Mouse (Mus musculus) heart, embryonic 11.5 days (tissue): Measurements from ENCODE around the gene Atp5d. TPM values are rescaled to one million over a fixed set of nuclear protein-coding genes. Genes with fewer than 3 reads are reported as not detected.
A peak's percentile ranks its signal among the peaks of the same experiment; 100 is the strongest.

Source experiments
- ATAC-seq: fragments of 200-750 bp; cut with Nextera tagmentation; replicated peaks from 2 replicates; pipeline ENCODE4 v1.8.0; 2017; ENCODE audit warnings: moderate library complexity; ENCODE audit not compliant: insufficient number of reproducible peaks, low FRiP score, low TSS enrichment
- H3K27ac ChIP-seq: fragments of 300-500 bp; sonication (generic); 2 replicates; pipeline ENCODE4 v1.5.1; 2014; ENCODE audit warnings: mild to moderate bottlenecking, low read depth, low read length
- H3K27me3 ChIP-seq: fragments of 300-500 bp; sonication (generic); 2 replicates; pipeline ENCODE4 v1.6.1; 2014; ENCODE audit warnings: mild to moderate bottlenecking, low read length, mixed read lengths; ENCODE audit not compliant: control insufficient read depth, insufficient read depth
- H3K36me3 ChIP-seq: fragments of 300-500 bp; sonication (generic); 2 replicates; pipeline ENCODE4 v1.6.1; 2014; ENCODE audit warnings: mild to moderate bottlenecking, low read length, moderate library complexity, mixed read lengths; ENCODE audit not compliant: control insufficient read depth, insufficient read depth
- H3K4me1 ChIP-seq: fragments of 300-500 bp; sonication (generic); 2 replicates; pipeline ENCODE4 v1.6.1; 2014; ENCODE audit warnings: low read length; ENCODE audit not compliant: control insufficient read depth, insufficient read depth
- H3K4me2 ChIP-seq: fragments of 300-500 bp; sonication (generic); 2 replicates; pipeline ENCODE4 v1.6.1; 2014; ENCODE audit warnings: mild to moderate bottlenecking, moderate library complexity
- H3K4me3 ChIP-seq: fragments of 300-500 bp; sonication (generic); 2 replicates; pipeline ENCODE4 v1.5.1; 2014; ENCODE audit warnings: low read depth, low read length
- H3K9ac ChIP-seq: fragments of 300-500 bp; sonication (generic); 2 replicates; pipeline ENCODE4 v1.6.1; 2014; ENCODE audit warnings: mild to moderate bottlenecking, low read depth, low read length, moderate library complexity
- H3K9me3 ChIP-seq: fragments of 300-500 bp; sonication (generic); replicated peaks from 2 replicates; pipeline ENCODE4 v1.6.1; 2016; ENCODE audit warnings: low read length; ENCODE audit not compliant: control insufficient read depth
- WGBS: fragments of 180-500 bp; shearing (Covaris S2); extraction: QIAGEN DNeasy Blood & Tissue Kit; methylation state at CpG from one replicate; pipeline ENCODE4 v1.1.7; 2014; ENCODE audit not compliant: insufficient replicate concordance; 5-methylcytosine and 5-hydroxymethylcytosine counted together
- polyA plus RNA-seq: library from polyadenylated mRNA; unstranded; fragments of >200 nt; fragmentation: Nextera tagmentation; extraction: Ambion mirVana; gene quantifications from 2 replicates; pipeline ENCODE4 v1.2.1, GENCODE M21; 2014

Atp5d gene
- polyA plus RNA-seq, 1 experiment from 2014 or later: 785 TPM

GRCm38 (mm10) chr10:80134421-80134820 lies 4.0 kb upstream of the Atp5d start:
- peaks cover 32% of the 10 kb centered on the region for H3K27me3 ChIP-seq
- no peak overlapping the region for H3K9ac ChIP-seq
- H3K27ac ChIP-seq: no peak overlapping the region
- H3K36me3 ChIP-seq: peaks cover 12% of the 10 kb centered on the region
- no peaks in the 10 kb centered on the region for H3K9me3 ChIP-seq
- H3K4me3 ChIP-seq: no peak overlapping the region
- no peak overlapping the region for H3K4me2 ChIP-seq
- 84% methylated on average over 9 of the region's 9 CpGs for WGBS
- H3K4me1 ChIP-seq: peaks cover 39% of the 10 kb centered on the region
- no peak for ATAC-seq

GRCm38 (mm10) chr10:80135161-80135560 lies 3.3 kb upstream of the Atp5d start:
- H3K27me3 ChIP-seq: peaks cover 32% of the 10 kb centered on the region
- no peak for ATAC-seq
- H3K9ac ChIP-seq: no peak overlapping the region
- H3K27ac ChIP-seq: no peak overlapping the region
- WGBS: 89% methylated on average over 10 of the region's 10 CpGs
- no peak overlapping the region for H3K4me2 ChIP-seq
- H3K4me1 ChIP-seq: peaks cover 39% of the 10 kb centered on the region
- peaks cover 6% of the 10 kb centered on the region; the same call in 1 of the 2 replicates for H3K36me3 ChIP-seq
- H3K4me3 ChIP-seq: no peak overlapping the region
- no peaks in the 10 kb centered on the region for H3K9me3 ChIP-seq

GRCm38 (mm10) chr10:80135641-80136040 lies 2.8 kb upstream of the Atp5d start:
- no peak for ATAC-seq
- H3K27ac ChIP-seq: no peak overlapping the region
- 85% methylated on average over 1 of the region's 1 CpGs for WGBS
- no peak overlapping the region for H3K4me2 ChIP-seq
- H3K4me1 ChIP-seq: peaks cover 39% of the 10 kb centered on the region
- H3K9me3 ChIP-seq: no peaks in the 10 kb centered on the region
- peaks cover 32% of the 10 kb centered on the region for H3K27me3 ChIP-seq
- H3K9ac ChIP-seq: no peak overlapping the region
- H3K4me3 ChIP-seq: no peak overlapping the region
- peaks cover 6% of the 10 kb centered on the region; the same call in 1 of the 2 replicates for H3K36me3 ChIP-seq

- 0 out of 2 replicates have a peak, but pooled peaks cover 2% of the 10 kb centered on the region for H3K36me3 ChIP-seq
- no peak for ATAC-seq
- peaks cover 32% of the 10 kb centered on the region for H3K27me3 ChIP-seq
- WGBS: 16% methylated on average over 44 of the region's 49 CpGs
- H3K4me1 ChIP-seq: peaks cover 32% of the 10 kb centered on the region
- H3K9me3 ChIP-seq: no peaks in the 10 kb centered on the region
- no peak overlapping the region for H3K27ac ChIP-seq
- peak overlapping the region; percentile 65 for H3K4me3 ChIP-seq
- peak overlapping the region; percentile 97 for H3K4me2 ChIP-seq
- 0 out of 2 replicates have a peak overlapping the region, but pooled peaks have one; percentile 22 for H3K9ac ChIP-seq
Measured at GRCm38 (mm10) chr10:80136179-80136951, 2.1 kb upstream of the Atp5d start.

- no peaks in the 10 kb centered on the region for H3K9me3 ChIP-seq
- peaks cover 30% of the 10 kb centered on the region for H3K27me3 ChIP-seq
- no peaks in the 10 kb centered on the region for H3K36me3 ChIP-seq
- H3K27ac ChIP-seq: no peak overlapping the region
- H3K4me2 ChIP-seq: peak overlapping the region; percentile 97
- 7% methylated on average over 27 of the region's 29 CpGs for WGBS
- peak overlapping the region; percentile 2; the same call in 1 of the 2 replicates for H3K9ac ChIP-seq
- peaks cover 26% of the 10 kb centered on the region for H3K4me1 ChIP-seq
- peak overlapping the region; percentile 65 for H3K4me3 ChIP-seq
- no peak for ATAC-seq
Measured at GRCm38 (mm10) chr10:80136952-80137625, 1.3 kb upstream of the Atp5d start.

- H3K4me3 ChIP-seq: peak overlapping the region; percentile 65
- no peaks in the 10 kb centered on the region for H3K9me3 ChIP-seq
- H3K4me1 ChIP-seq: peaks cover 28% of the 10 kb centered on the region
- peak overlapping the region; percentile 97 for H3K4me2 ChIP-seq
- peaks cover 27% of the 10 kb centered on the region for H3K27me3 ChIP-seq
- ATAC-seq: no peak
- no peaks in the 10 kb centered on the region for H3K36me3 ChIP-seq
- peak overlapping the region; percentile 79 for H3K9ac ChIP-seq
- 7% methylated on average over 27 of the region's 33 CpGs for WGBS
- no peak overlapping the region for H3K27ac ChIP-seq
Measured at GRCm38 (mm10) chr10:80137626-80138552, 543 bp upstream of the Atp5d start.

GRCm38 (mm10) chr10:80139439-80139775 lies 975 bp downstream of the Atp5d start:
- peaks cover 27% of the 10 kb centered on the region for H3K27me3 ChIP-seq
- H3K9me3 ChIP-seq: no peaks in the 10 kb centered on the region
- 2% methylated on average over 10 of the region's 10 CpGs for WGBS
- H3K27ac ChIP-seq: no peak overlapping the region
- peaks cover 6% of the 10 kb centered on the region for H3K36me3 ChIP-seq
- ATAC-seq: no peak
- H3K4me2 ChIP-seq: peak overlapping the region; percentile 97
- peak overlapping the region; percentile 79 for H3K9ac ChIP-seq
- H3K4me3 ChIP-seq: peak overlapping the region; percentile 65
- H3K4me1 ChIP-seq: peaks cover 30% of the 10 kb centered on the region

GRCm38 (mm10) chr10:80139975-80140665 lies 1.7 kb downstream of the Atp5d start:
- Histone ChIP-seq H3K27me3 (peaks cover 25% of the 10 kb centered on the region), H3K36me3 (peaks cover 13% of the 10 kb centered on the region), H3K27ac (no peak overlapping the region), H3K4me3 (no peak overlapping the region), H3K9me3 (no peaks in the 10 kb centered on the region), H3K9ac (no peak overlapping the region), H3K4me2 (peak overlapping the region; percentile 94; the same call in 1 of the 2 replicates), H3K4me1 (peaks cover 33% of the 10 kb centered on the region)
- ATAC-seq: no peak
- WGBS: 71% methylated on average over 11 of the region's 11 CpGs
